Mouse (Mus musculus) cerebellum, postnatal 25 days (tissue): ENCODE measurements around the gene Cyp4f18.
"Not testable (repeated sequence)": the region's sequence is repeated elsewhere in the genome, so short reads cannot be mapped to it uniquely, and the experiment has no call there.

Experiments used
- DNase-seq, 2 experiments: peaks; one replicate each; pipeline ENCODE4 v3.0.0; 2021; ENCODE audit warnings: mixed read lengths in 2 of 2

Gene Cyp4f18

DNA sequence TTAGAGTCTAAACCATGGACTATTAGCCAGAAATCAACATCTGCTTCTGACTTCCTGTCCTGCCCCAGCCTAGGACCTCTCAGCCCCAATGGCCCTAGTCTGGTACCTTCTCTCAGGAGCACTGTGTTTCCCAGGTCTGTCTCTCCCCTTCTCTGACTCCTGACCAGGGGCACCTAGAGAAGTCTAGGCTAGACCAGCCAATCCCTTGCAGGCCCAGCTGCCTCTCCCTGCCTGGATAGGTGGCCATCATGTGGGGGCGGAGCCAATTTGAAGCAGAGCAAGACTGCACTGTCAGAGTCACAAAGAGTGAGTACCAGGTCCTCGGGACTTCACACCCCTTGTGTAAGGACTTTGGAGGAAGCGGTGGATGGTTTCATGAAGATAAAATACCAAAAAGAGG lies at the start of gene Cyp4f18:
Gene Cyp4f18 (minus strand): TSS at position 154 of the 400 bp plus-strand sequence.
- no peak for DNase-seq

DNA sequence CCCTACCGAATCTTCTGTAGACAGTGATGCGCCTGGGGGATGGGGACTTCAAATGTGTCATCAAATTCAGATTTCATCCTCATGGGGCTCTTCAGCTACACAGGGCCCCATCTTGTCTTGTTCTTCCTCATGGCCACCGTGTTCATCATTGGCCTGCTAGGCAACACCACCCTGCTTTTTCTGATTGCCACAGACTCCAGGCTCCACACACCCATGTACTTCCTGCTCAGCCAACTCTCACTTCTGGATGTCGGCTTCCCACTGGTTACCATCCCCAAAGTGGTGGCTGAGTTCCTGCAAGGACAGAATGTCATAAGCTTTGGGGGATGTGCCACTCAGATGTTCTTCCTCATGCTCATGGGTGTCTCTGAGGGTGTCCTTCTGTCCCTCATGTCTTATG lies 48.2 kb upstream of the Cyp4f18 start:
- not testable (repeated sequence) for DNase-seq

DNA sequence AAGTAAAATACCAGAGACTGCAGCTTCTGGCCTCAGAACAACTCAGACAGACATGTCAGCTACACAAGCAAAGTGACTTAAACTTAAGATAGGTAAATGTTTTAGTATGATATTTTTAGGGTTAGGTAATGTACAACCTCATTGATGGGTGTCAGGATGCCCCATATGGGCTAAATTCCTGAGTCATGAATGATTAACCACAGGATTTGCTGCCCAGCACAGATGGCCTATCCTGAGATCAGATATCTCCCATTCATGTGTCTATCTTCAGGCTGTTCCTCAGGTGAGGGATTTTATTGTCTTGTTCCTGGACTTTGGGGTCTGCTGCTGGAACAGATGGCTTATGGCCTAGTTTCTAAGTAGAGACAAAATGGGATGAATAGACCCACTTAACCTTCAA lies 45.2 kb upstream of the Cyp4f18 start:
- DNase-seq: not testable (repeated sequence)

DNA sequence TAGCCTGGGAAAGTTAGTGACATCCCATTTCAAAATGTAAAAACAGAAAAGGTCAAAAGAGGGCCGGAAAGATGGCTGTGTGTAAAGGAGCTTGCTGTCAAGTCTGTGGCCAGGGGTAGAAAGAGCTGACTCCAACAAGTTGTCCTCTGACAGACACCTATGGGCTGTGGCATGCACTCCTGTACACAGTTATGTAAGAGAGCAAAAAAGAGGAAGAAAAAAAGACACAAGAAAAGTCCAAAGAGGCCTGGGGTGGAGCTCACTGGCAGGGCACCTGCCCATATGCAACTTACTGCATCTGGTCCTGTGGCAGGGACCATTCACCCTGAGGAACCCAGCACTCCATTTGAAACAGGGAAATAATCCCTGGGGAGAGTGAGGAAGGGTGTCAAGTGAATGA lies 33.1 kb upstream of the Cyp4f18 start:
- DNase-seq: no peak

DNA sequence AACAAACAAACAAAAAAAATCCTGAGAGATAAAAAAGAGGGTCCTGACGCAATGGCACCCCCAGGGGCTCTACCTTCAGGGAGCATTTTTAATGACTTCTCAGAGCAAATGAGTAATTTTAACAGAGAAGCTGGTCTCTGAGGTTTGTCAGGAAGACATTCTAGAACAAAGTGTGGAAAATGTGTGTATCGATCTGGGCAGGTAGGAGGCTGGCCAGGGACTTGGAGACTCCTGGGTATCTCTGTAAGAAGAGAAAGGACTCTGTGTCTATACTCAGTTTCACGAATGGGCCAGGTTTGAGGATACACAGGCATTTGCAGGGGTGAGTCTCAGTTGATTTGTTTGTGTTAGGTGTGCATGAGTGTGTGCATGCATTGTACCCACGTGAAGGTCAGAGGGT lies 31.5 kb upstream of the Cyp4f18 start, which contains the start of gene Olfr372:
Gene Olfr372 (plus strand): TSS at position 301 of the 400 bp plus-strand sequence.
- not testable (repeated sequence) for DNase-seq

DNA sequence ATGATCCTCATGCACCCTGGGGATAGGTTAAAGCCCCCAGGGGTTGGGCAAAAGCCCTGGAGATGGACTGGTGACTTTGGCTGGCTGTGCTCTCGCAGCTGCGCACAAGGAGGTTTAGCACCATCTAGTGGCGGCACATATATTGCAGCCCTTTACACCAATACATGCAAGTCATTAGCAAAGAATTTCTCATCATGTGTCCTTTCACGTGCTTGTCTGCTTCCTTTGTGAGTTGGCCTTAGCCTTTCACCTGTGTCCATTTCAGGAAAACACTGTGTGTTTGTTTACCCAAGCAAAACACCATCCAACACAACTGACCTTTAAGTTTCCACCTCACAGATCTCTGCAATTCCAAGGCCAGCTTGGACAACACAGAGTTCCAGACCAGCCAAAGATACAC lies 23.5 kb upstream of the Cyp4f18 start:
- DNase-seq: peak; percentile 47 to 73

DNA sequence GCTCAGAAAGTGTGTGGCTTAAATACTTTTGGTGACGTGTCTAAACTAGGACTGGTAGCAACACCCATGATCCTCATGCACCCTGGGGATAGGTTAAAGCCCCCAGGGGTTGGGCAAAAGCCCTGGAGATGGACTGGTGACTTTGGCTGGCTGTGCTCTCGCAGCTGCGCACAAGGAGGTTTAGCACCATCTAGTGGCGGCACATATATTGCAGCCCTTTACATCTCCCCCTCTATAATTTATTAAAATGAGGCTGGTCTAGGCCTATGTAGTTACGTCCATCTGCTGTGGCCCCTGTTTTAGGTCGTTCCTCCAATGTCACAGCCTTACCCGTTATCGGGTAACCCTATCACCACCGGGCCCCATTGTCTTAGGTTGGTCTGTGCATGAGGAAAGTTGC lies 15.5 kb upstream of the Cyp4f18 start:
- peak in 1 of 2 experiments; percentile 34 for DNase-seq

DNA sequence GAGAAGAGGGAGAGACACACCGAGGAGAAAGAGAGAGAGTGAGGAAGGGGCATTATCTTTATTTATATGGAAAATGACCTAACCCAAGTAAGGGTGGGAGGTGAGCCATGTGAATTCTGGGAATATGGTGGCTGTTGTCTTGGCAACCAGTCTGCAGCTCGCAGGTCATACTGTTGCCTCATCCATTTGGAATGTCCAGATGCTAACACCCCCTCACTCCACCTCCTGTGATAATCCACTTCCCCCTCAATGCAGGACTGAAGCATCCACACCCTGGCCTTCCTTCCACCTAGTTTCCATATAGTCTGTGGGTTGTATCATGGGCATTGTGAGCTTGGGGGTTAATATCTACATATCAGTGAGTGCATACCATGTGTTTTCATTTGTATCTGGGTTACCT lies 10.4 kb upstream of the Cyp4f18 start:
- DNase-seq: no peak

DNA sequence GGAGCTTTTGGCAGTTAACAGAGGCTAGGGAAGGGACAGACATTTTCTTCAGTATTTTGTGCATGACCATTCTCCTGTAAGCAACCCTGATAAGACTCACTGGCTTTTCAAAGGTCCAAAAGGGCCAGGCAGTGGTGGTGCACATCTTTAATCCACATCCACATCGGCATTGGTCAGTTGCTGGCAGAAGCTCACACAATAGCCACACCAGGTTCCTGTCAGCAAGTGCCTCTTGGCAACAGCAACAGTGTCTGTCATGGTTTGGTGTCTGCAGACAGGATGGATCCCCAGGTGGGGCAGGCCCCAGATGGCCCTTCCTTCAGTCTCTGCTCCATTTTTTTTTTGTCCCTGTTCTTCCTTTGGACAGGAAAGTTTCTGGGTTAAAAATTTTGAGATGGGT lies 9.6 kb upstream of the Cyp4f18 start:
- peak in 1 of 2 experiments; percentile 14 for DNase-seq

DNA sequence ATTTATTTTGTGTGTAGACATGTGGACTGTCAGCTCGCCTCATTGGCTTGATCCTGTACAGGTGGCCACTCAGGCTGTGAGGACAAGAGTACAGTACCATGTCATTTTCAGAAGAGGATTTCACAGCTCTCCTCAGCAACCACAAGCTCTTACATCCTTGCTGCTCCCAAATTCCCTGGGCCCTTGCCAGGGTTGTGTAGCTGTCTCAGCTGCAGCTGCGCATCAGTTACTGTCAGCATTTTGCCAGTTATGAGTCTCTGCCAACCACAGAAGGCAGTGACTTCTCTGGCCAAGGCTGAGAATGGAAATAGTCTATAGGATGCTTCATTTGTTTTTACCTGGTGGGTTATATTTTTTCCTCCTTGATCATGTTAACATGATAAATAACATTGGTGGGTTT lies 8.7 kb upstream of the Cyp4f18 start:
- no peak for DNase-seq

DNA sequence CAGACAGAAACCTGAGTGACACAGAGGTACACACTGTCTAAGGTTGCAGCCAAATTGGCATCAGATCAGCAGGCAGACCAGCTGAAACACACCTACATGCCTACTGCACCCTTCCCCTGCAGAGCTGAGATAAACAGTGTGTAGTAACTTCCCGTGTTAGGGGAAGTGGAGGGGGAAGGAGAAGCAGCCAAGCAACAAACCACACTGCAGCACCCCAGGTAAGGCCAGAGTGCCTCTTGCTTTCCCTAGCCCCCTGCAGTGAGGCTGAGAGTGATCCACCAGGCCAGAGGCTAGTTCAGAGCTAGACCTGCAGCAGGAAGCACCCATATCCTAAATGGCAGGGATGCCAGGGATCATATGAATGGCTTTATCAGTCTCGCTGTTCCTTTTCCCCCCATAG lies 7.9 kb upstream of the Cyp4f18 start:
- DNase-seq: not testable (repeated sequence)

DNA sequence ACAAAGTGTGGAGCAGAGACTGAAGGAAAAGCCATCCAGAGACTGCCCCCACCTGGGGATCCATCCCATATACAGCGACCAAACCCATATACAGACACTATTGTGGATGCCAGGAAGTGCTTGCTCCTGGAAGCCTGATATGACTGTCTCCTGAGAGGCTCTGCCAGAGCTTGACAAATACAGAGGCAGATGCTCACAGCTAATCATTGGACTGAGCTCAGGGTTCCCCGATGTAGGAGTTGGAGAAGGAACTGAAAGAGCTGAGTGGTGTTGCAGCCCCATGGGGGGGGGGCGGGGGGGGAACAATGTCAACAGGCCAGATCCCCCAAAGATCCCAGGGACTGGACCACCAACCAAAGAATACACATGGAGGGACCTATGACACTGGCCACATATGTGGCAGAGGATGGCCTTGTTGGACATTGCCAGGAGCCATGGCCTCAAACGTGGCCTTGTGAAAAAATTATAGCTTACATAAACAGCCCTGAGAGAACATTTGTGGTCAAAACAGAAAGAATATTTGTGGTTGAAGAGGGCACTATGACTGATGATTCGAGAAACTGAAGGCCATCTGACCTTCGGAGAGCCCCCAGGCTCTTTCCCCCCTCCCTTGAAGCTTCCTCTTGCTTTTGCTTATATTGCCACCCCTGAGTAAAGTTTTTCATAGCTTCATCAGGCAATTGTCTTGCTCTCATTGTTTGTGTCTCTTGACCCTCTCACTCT lies 4.2 kb upstream of the Cyp4f18 start:
- DNase-seq: not testable (repeated sequence)

DNA sequence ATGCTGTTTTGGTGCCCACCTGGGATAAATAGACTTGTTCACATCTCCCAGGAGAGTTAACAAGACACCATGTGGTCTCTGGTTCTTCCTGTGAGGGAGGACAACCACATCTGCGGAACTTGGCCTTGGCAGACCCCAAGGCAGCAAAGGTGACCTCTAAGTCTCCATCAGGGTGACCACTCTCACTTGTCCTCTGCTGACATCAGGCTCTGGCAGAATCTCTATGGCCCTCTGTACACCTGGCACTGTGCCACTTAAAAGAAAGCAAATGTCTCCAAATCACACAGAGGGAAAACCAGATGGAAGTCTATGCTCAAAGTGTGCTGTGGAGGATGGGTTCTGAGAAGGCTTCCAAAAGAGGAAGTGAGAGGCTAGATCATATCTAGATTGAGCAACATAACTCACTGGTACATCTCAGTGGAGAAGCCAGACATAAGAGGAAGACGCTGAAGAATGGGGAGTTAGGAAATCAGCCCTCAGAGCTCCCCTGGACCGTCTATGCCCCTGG lies 1.2 kb downstream of the Cyp4f18 start:
- DNase-seq: no peak

DNA sequence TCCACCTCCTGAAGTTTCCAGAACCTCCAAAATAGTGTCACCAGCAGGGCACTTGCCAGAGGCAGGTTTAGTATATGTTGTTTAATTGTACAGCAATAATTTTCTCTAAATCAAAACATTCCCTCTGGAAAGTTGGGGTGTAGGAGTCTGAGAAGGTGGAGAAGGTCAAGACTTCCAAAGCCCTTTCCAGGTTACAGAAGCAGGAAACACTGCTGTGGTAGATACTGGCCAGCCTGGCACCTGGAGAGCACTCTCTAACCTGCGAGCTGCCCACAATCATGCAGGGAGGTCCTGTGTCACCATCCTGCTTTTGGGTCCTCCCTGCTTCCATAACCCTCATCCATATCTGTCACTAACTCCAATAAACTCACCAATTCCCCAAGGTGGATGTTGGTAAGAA lies 2.7 kb downstream of the Cyp4f18 start:
- no peak for DNase-seq

DNA sequence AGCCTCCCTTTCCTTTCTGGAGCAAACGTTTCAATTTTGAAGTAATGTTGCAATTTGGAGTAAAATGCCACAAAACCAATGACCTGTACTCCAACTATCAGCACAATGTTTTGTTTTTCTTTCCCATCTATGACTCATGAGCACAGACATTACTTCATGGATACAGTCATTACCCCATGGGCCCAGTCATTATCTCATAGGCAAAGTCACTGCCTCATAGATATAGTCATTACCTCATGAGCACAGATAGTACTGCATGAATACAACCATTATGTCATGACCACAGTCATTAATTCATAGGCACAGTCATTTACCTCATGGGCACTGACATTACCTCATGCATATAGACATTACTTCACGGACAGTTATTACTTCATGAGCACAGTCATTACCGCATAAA lies 3.5 kb downstream of the Cyp4f18 start:
- DNase-seq: no peak

DNA sequence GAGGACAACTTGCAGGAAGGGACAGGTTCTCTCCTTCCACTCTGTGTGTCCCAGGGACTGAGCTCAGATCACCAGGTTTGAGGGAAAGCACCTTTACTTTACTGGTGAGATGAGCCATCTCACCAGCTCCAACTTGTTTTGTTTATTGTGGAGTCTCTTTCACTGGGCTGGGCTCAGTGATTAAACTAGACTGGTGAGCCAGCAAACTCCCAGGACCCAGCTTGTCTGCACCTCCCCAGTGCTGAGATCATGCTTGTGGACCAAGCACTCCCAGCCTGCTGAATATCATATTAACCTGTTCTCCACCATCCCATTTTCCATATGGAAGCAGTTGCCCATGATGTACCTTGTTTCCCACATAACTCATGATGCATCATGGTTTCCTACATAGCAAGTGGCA lies 6.5 kb downstream of the Cyp4f18 start:
- no peak for DNase-seq

DNA sequence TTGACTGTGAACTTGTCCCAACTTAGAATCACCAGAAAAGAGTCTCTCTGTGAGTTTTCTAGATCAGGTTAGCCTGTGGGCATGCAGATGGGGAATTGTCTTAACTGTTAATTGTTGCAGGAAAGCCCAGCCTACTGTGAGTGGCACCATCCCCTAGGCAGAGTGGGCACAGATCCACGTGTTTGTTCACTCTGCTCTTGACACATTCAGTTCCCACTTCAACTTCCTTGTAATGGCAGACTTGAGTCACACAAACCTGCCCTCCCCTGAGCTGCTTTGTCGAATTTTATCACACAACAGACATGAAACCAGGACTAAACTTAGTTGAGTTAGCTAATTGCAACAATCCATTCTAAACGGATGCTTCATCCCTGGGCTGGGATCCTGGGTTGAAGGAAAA lies 9.2 kb downstream of the Cyp4f18 start:
- DNase-seq: no peak

DNA sequence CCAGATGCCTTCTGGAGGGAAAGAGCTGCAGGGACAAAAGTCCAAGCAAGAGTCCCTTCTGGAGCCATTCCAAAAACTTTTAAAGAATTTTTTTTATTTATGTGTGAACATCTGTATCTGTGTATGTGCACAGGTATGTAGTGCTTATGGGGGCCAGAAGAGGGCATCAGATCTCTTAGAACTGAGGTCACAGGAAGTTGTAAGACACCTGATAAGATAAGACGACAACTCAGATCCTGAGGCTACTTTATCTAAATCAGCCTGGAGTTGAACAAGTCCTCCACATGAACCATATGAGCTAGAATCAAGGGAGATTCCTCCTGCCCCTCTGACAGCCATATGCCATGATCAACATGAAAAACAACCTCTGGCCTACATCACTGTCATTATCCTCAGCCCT lies 10.0 kb downstream of the Cyp4f18 start:
- no peak for DNase-seq

DNA sequence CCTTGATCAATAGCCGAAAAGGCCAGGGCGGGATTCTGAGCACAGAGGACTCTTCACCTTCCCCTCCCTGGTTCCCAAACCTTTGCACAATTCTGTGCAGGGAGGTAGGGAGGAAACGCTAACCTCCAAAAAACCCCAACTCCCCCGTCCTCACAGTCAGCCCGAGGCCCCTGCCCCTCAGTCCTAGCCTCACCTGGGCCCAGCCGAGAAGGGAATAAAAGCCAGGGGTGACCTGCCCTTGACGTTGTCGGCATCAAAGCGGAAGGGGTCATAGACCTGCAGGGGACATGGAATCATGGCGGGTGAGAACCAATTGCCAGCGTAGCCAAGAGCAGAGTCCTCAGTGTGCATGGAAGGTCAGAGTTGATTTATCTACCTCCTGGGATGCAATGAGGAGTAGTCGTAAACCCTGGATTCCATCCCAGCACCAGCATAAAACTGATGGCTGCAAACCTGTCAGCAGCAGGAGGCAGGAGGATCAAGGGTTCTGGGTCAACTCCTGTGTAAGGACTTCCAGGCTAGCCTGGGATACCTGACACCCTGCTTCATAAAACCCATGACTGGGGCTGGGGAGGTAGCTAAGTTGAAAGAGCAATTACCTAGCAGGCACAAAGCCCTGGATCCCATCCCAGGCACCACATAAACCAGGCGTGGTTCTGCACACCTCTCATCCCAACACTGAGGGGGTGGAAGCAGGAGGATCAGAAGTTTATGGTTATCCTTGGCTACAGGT lies 20.4 kb downstream of the Cyp4f18 start:
- no peak for DNase-seq

DNA sequence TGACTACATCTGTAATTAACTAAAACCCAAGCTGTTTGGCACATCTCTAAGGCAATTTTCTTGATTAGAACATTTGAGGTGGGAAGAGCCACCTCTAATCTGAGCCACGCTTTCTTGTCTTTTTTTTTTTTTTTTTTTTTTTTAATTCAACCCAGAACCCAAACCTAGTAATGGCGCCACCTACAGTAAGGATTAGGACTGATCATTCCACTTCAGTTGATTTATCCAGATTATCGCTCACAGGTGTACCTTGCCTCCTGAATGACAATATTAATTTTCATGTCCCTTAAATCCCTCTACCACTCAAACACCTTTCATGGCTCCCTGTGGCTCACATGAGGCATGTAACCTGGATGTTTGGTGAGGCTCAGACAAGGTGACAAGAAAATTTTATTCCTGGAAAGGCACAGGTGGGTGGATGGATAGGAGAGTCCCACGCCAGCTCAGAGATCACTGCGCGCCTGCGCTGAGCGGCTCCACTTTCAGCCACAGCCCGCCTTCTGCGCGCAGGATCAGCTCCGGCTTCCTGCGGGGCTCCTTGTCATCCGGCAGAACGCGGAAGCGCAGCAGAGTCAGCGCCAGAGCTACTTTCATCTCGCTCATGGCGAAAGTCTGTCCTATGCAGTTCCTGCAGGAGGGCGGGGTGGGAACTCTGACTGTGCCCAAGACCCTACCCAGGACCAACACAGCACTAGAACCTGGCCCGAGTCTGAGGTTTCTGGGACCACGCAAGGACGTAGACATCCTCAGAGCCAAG lies 21.1 kb downstream of the Cyp4f18 start:
- DNase-seq: peak; percentile 77 to 84

DNA sequence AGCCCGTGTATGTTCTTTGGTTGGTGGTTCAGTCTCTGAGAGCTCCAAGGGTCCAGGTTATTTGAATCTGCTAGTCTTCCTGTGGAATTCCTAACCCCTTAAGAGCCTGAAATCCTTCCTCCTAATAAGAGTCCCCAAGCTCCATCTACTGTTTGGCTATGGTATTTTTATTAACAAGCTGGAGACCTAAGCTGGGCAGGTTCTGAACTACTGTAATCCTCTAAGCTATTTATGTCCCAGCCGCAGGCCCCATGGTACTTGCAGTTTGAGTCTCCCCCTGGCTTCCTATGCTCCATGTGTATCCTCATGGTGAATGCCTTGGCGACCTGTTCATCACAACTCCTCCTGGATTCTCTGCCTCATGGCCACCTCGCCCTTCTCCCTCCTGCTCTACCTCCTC lies 24.8 kb downstream of the Cyp4f18 start:
- no peak for DNase-seq

DNA sequence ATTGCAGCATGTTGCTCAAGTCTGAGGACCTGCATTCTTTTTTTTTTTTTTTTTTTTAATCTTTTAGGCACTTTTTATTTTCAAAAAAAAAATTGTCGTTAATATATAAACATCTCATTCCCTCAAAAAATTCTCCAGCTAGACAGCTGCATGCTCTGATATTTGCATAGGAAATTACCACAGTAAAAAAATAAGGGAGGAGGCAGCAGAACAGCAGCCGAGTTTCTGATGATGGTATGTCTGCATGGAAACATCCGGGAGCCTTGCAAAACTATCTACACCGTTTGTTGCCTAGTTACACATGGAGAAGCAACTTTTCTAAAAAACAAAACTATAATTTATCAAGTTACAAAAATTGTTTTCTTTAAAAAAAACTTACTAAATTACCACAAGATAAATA lies 28.0 kb downstream of the Cyp4f18 start:
- no peak for DNase-seq

DNA sequence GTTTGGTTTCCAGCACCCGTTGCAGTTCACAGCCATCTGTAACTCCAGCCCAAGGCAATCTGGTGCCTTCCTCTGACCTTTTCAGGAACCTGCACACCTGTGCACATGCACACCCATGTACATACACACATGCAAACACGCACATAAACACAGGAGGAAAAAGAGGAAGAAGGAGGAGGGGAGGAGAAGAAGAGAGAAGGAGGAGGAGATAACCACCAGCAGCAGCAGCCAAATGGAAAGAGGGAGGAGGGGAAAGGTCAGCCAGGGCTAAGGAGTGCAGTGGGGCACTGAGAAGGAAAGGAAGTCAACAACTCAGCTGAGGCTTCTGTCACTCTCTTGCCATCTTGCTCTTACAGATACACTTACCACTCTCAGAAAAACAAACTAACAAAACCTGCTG lies 28.4 kb downstream of the Cyp4f18 start:
- no peak for DNase-seq
